Mouse (Mus musculus): ENCODE measurements around the gene Yipf2.

Yipf2 gene

GRCm38 (mm10) chr9:21592703-21593121 is at the start of gene Yipf2, which contains the start of gene Timm29:
Gene Yipf2 (minus strand): TSS chr9:21592828.
Gene Timm29 (plus strand): TSS chr9:21592722.
- peak; percentile 91 for DNase-seq

DNA sequence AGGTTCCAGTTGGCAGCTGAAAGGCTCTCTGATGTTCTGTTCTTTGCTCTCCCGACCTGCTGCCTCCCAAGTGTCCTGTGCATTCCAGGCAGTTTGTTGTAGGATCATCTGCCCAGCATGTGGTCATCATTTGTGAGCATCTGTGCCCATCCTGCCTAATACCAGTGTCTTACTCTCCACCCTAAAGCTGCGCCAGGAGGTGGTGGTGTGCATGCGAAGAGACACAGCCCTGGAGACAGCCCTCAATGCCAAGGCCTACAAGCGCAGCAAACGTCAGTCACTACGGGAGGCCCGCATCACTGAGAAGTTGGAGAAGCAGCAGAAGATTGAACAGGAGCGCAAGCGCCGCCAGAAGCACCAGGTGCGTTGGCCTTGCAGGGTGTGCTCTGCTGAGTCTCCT is 46.4 kb upstream of the Yipf2 start:
- DNase-seq: no peak

DNA sequence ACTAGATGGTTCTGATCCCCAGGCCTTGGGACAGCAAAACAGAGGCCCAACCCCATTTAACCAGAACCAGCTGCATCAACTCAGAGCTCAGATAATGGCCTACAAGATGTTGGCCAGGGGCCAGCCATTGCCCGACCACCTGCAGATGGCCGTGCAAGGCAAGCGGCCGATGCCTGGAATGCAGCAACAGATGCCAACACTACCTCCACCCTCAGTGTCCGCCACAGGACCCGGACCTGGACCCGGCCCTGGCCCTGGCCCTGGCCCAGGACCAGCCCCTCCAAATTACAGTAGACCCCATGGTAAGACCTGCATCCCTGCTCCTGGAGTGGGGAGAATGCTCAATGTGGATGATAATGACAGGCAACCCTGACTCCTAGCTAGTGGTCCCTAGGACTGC is 43.0 kb upstream of the Yipf2 start:
- DNase-seq: no peak

DNA sequence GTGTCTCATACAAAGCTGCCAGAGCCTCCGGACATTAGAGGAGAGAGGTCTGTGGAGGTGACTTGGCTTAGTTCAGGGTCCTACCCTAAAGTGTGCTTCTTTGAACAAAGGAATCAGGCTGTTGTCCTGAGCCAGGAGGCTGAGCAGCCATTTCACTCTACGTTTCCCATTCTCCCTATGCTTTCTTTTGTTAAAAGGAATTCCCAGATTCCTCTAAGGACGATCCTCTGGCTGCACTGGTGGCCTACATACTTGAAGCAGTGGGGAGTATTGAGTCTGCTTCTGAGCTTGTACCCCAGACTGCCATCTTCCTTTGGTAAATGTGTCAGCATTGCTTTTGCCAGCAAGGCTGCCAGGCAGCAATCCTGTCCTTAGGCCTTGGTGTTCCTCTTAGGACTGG is 40.5 kb upstream of the Yipf2 start:
- no peak for DNase-seq

GRCm38 (mm10) chr9:21630673-21631072 is 38.0 kb upstream of the Yipf2 start:
- DNase-seq: no peak

DNA sequence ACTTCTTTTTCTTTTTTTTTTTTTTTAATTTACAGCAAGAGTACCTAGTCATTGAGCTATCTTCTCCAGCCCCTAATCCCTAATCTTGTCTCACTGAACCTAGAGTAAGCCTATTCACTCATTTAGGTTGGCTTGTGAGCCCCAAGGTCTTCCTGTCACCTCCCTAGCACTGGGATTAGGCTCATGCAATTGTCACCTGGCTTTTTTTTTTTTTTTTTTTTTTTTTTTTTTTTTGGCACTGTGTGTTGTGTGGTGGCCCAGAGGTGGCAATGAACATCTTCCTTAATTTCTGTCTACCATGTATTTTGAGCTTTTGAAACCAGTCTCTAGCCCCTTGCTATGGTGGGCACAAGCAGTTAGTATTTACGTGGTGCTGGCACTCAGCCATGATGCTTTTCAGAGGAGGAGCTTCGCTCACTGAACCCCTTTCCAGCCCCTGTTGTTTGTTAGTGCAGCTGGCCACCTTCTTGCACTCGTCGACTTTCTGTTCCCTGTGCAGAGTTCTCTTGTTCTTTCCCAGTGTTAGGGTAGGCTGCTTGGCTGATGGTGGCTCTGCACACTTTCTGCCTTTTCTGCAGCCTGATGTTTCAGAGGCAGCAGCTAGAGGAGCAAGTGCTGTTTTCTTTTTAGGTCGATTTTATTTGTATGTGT is 34.6 kb upstream of the Yipf2 start:
- no peak for DNase-seq

- no peak for DNase-seq
Observed at GRCm38 (mm10) chr9:21626571-21626970, 33.9 kb upstream of the Yipf2 start.

DNA sequence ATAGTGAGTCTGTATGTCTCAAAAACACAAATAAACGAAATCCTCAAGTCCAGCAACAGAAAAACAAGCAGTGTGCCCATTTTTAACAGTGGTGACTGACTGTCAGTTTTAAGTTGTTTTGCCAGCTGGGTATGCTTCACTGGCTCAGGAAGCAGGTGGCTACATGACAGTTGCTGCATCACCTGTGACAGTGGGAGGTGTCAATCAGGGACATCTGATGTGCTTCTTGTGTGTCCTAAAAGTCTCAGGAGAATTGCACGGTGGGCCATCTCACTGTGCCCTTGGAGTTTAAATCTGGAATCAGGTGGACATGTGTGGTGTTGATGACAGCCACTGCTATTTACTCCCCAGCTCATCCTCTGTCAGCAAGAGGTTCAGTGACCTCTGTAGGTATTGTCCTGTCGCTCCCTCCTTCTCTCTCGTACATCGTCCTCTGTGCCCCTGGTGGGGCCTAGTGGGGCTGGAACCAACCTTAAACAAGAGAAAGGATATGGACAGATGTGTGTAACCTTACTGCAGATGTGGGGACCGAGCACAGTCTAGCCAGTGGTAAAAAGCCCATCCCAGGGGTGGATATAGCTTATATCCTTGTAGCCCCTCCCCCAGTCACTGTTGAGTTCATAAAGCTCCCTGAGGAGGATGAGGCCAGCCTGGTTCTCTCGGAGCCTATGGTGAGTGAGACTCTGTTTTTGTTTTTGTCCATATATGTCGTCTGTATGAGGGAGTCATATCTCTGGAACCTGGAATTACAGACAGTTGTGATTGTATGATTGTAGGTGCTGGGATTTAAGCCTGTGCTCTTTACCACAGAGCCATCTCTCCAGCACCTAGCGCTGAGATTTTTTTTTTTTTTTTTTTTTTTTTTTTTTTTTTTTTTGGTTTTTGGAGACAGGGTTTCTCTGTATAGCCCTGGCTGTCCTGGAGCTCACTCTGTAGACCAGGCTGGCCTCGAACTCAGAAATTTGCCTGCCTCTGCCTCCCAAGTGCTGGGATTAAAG is 33.0 kb upstream of the Yipf2 start:
- no peak for DNase-seq

GRCm38 (mm10) chr9:21622676-21623075 is 30.0 kb upstream of the Yipf2 start:
- no peak for DNase-seq

- no peak for DNase-seq
Observed at GRCm38 (mm10) chr9:21620229-21620628, 27.6 kb upstream of the Yipf2 start.

DNA sequence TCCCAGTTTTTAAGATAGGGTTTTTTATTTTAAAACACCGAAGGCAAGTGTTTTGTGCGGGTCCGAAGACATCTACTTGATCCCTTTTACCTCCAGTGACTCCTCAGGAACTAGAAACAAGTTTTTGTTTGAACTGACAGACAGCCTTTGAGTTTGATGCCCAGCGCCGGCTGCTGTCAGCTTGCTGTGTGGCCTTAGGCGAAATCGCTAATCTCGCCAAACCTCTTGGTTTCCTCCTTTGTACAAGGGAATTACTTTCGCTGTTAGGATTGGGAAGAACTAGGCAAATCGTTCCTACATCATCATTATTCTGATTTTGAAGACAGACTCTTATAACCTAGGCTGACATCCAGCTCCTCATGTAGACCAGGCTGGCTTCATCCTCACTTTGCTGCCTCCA is 24.4 kb upstream of the Yipf2 start:
- no peak for DNase-seq

DNA sequence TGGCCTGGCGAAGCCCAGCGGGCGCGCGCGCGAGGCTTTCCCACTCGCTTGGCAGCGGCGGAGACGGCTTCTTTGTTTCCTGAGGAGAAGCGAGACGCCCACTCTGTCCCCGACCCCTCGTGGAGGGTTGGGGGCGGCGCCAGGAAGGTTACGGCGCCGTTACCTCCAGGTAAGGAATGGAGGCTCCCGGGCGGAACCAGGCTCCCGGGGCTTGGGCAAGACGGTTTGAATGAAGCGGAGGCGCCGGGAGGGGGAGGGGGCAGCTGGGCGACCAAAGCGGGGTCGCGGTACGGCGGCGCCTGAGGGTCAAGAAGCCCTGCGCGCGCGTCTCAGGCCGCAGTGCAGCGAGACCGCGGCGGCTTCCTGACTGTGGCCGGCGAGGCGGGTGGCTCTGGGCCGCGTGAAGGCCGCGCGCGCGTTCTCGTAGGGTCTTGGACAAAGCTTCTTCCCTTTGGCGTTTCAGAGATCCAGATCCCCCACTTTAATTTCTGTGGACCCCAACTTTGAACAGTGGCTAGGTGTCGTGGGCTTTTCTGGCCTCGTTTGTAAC is 23.7 kb upstream of the Yipf2 start:
- DNase-seq: peak; percentile 82

GRCm38 (mm10) chr9:21615617-21616231 is 23.1 kb upstream of the Yipf2 start, which contains the start of gene Smarca4:
Gene Smarca4 (plus strand): TSS chr9:21616169.
- DNase-seq: peak; percentile 100

DNA sequence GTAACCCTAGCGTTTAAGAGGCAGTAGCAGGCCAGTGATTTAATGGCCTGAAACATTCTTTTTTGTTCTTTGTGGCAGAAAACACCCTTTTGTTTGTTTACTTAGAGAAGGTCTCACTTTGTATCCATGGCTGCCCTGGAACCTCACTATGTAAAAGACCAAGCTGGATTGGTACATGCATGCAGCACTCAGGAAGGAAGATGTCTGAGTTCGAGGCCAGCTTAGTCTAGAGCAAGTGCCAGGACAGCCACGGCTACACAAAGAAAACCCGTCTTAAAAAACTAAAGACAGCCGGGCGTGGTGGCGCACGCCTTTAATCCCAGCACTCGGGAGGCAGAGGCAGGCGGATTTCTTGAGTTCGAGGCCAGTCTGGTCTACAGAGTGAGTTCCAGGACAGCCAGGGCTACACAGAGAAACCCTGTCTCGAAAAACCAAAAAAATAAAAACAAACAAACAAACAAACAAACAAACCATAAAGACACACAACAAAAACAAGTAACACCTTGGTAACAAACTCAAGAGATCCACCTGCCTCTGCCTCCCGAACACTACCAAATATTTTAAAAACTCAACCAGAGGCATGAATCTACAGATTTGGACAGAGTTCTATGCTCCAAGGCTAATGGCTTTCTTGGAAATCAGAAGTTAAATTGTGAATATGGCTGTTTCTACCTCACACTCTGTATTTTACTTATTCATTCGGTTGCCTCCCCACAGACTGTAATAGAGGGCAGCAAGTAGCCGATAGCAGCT is 22.4 kb upstream of the Yipf2 start:
- no peak for DNase-seq

GRCm38 (mm10) chr9:21609861-21610260 is 17.2 kb upstream of the Yipf2 start:
- DNase-seq: no peak

GRCm38 (mm10) chr9:21606648-21607047 is 14.0 kb upstream of the Yipf2 start:
- DNase-seq: no peak

DNA sequence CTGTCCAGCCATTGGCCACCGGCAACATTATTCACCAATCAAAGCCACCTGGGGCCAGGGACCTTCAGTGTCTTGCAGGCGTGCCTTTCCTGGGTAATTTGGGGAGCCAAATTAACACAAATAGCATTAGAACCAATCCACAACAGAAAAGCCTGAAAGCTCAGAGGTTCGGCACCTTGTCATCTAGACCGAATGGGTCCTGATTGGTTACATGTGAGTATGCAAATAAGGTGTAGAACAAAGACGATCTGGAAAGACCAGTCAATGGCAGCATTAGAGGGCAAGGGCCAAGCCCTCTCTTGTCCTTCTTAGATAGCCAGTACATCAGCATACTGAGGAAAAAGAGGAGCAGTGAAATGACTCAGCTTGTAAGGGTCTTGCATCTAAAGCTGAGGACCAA is 13.2 kb upstream of the Yipf2 start:
- DNase-seq: no peak

DNA sequence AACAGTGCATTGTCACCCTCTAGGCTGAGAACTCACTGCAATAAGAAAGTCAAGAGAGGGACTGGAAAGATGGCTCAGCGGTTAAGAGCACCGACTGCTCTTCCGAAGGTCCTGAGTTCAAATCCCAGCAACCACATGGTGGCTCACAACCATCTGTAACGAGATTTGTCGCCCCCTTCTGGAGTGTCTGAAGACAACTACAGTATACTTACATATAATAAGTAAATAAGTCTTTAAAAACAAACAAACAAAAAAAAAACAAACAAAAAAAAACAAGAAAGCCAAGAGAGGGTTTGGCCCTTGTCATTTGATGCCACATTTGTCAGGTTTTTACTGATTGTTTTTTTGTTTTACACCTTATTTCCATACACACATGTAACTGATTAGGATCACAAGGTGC is 11.5 kb upstream of the Yipf2 start:
- no peak for DNase-seq

DNA sequence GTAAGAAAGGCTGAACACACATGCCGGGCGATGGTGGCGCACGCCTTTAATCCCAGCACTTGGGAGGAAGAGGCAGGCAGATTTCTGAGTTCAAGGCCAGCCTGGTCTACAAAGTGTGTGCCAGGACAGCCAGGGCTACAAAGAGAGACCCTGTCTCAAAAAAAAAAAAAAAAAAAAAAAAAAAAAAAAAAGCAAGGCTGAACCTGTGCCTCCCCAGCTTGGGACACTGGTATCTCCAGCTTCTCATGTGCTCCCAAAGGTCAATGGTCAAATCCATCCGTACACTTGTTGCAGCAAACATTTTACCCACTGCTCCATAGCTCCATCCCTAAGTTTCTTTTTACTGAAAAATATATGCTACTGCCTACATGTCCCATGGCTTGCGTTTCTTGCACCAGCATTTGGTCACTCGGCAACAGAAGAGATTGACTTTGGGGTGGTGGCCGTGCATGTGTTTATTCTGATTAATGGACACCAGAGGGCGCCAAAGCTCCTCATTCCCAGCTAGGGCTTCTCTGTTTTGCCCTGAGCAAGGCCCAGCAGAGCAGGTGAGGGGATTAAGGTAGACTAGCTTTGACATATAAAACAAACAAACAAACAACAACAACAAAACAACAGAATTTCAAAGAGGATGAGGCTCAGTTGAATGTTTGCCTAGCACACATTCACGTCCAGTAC is 9.2 kb upstream of the Yipf2 start:
- peak; percentile 52 for DNase-seq

DNA sequence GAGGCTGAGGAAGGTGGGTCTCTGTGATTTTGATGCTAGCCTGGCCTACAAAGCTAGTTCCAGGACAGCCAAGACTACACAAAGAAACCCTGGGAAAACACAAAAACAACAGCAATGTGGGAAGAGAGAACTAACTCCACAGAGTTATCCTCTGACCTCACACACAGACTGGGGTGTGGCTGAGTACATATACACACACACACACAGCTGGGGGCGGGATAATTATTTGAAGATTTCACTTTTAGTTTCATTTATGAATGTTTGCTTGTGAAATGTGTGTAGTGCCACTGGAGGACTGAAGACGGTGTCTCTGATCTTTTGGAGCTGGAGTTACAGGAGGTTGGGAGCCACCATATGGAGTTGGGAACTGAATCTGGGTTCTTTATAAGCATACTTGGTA is 8.4 kb upstream of the Yipf2 start:
- DNase-seq: no peak

GRCm38 (mm10) chr9:21600186-21600585 is 7.6 kb upstream of the Yipf2 start:
- no peak for DNase-seq

DNA sequence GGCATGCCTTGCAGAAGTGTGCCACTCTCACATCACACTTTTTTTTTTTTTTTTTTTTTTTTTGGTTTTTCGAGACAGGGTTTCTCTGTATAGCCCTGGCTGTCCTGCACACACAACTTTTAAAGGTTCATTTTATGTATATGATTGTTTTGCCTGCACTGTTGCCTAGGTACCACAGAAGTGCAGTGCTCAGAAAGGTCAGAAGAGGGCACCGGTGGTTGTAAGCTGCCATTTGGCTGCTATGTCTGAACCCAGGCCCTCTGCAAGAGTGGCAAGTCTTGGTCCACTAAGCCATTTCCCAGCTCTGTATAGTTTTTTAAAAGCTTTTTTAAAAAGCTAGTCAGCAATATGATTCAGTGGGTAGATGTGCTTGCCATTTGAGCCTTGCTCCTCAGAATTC is 5.6 kb upstream of the Yipf2 start:
- no peak for DNase-seq
